Mouse (Mus musculus): ENCODE measurements around the gene Cd47. TPM values are rescaled to one million over a fixed set of nuclear protein-coding genes. Genes with fewer than 3 reads are reported as not detected.
"Not testable (repeated sequence)": the region's sequence is repeated elsewhere in the genome, so short reads cannot be mapped to it uniquely, and the experiment has no call there.

Gene Cd47
- total and polyA plus RNA-seq, 2 experiments from 2014 or later = 32.9 to 77.8 TPM

DNA sequence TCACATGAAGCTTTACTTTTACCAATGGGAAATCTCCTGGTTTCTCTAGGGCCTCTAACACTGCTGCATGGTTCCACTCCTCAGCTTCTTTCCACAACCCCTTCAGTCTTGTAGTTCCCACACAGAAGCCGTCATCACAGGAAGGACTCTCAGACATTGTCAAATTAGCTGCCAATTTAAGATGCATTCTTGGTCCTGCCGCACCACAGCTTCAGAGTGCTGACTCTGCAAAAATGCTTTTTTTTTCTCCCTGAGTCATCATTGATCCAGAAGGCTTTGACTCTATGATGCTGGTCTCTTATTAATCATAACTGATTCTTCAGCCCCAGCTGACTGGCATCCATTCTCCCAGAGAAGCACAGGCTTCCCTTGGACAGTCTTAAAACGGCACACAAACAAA is 19.2 kb downstream of the Cd47 start:
- TF ChIP-seq EP300 (IDR thresholded peaks at IDR 0.05; ENCODE audit: low read depth) = no peak
- no peak for TF ChIP-seq CTCF (IDR thresholded peaks at IDR 0.05; ENCODE audit: low read depth)
- DNase-seq (ENCODE audit: low spot score) (no peak), ATAC-seq (ENCODE audit: insufficient read depth, low read depth) (no peak)
- Histone ChIP-seq H3K9me3 (replicated peaks; ENCODE audit: control insufficient read depth, low read length) (no peaks in the 10 kb centered on the region), H3K4me1 (ENCODE audit: control insufficient read depth, insufficient read depth) (no peaks in the 10 kb centered on the region), H3K27me3 (ENCODE audit: control insufficient read depth, insufficient read depth, low read length) (no peaks in the 10 kb centered on the region), H3K9ac (replicated peaks; ENCODE audit: low read depth, low read length) (no peak overlapping the region), H3K27ac (ENCODE audit: low read depth) (peak overlapping the region; percentile 7; the same call in 1 of the 2 replicates), H3K4me2 (ENCODE audit: low read depth, low read length) (no peak overlapping the region), H3K4me3 (ENCODE audit: low read depth, low read length) (no peak overlapping the region), H3K36me3 (replicated peaks; ENCODE audit: control insufficient read depth, insufficient read depth, low read length) (no peaks in the 10 kb centered on the region)
- WGBS = 72% methylated on average over 3 of the region's 3 CpGs

DNA sequence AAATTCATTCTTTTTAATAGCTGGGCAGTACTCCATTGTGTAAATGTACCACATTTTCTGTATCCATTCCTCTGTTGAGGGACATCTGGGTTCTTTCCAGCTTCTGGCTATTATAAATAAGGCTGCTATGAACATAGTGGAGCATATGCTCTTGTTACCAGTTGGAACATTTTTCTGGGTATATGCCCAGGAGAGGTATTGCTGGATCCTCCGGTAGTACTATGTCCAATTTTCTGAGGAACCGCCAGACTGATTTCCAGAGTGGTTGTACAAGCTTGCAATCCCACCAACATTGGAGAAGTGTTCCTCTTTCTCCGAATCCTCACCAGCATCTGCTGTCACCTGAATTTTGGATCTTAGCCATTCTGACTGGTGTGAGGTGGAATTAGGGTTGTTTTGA is 30.6 kb downstream of the Cd47 start:
- not testable (repeated sequence) for H3K4me2 ChIP-seq (ENCODE audit: low read depth, low read length); H3K27me3 ChIP-seq (ENCODE audit: control insufficient read depth, insufficient read depth, low read length); H3K9me3 ChIP-seq (replicated peaks; ENCODE audit: control insufficient read depth, low read length); ATAC-seq (ENCODE audit: insufficient read depth, low read depth); H3K36me3 ChIP-seq (replicated peaks; ENCODE audit: control insufficient read depth, insufficient read depth, low read length); H3K4me3 ChIP-seq (ENCODE audit: low read depth, low read length); H3K27ac ChIP-seq (ENCODE audit: low read depth); DNase-seq (ENCODE audit: low spot score); H3K9ac ChIP-seq (replicated peaks; ENCODE audit: low read depth, low read length); H3K4me1 ChIP-seq (ENCODE audit: control insufficient read depth, insufficient read depth)
- WGBS = 89% methylated on average over 3 of the region's 3 CpGs

DNA sequence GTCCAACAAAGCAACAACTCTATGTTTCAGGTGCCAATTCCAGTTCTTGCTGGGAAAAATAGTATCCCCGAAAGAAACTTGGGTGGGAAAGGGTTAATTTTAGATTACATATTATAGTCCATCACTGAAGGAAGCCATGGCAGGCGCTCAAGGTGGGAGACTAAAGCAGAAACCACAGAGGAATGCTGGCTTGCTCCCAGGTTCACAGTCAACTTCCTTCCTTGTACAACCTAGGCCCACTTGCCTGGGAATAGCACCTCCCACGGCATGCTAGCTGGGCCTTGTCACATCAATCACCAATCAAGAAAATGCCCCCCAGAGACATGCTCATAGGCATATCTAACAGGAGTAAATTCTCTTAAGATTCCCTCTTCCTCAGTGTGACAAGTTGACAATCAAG is 32.0 kb downstream of the Cd47 start:
- 61% methylated on average over 3 of the region's 3 CpGs for WGBS
- DNase-seq (ENCODE audit: low spot score) (no peak), ATAC-seq (ENCODE audit: insufficient read depth, low read depth) (no peak)
- no peaks in the 10 kb centered on the region for H3K36me3 ChIP-seq (replicated peaks; ENCODE audit: control insufficient read depth, insufficient read depth, low read length)
- H3K27me3 ChIP-seq (ENCODE audit: control insufficient read depth, insufficient read depth, low read length) = no peaks in the 10 kb centered on the region
- H3K4me2 ChIP-seq (ENCODE audit: low read depth, low read length) = no peak overlapping the region
- H3K9me3 ChIP-seq (replicated peaks; ENCODE audit: control insufficient read depth, low read length) = no peaks in the 10 kb centered on the region
- no peaks in the 10 kb centered on the region for H3K4me1 ChIP-seq (ENCODE audit: control insufficient read depth, insufficient read depth)
- H3K9ac ChIP-seq (replicated peaks; ENCODE audit: low read depth, low read length) = no peak overlapping the region
- H3K4me3 ChIP-seq (ENCODE audit: low read depth, low read length) = no peak overlapping the region
- TF ChIP-seq EP300 (IDR thresholded peaks at IDR 0.05; ENCODE audit: low read depth) (no peak), CTCF (IDR thresholded peaks at IDR 0.05; ENCODE audit: low read depth) (no peak)
- H3K27ac ChIP-seq (ENCODE audit: low read depth) = no peak overlapping the region

DNA sequence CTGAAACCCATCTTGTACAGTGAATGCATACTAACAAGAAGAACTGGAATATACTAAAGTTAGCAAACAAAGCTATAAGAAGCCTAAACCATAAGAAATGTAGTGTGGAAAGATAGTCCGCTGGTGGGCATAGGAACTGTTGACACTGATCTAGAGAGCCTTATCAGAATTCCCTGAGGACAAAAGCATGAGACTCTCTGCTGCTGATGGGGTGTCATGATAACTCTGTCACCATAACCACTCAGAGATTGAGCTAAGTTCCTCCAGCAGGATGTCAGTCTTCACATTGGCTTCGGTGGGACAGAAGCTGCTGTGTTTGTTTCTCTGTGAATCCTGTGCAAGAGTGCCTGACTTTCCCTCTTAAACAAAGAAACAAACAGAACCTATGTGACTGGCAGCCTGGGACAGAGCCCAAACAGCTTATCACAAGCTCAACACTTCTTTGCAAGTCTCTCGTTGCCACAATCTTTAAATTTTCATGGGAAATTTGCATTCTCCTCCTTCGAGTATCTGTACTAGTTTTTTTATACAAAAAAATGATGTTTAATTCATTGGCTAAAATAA is 33.9 kb downstream of the Cd47 start:
- no peak overlapping the region for H3K4me2 ChIP-seq (ENCODE audit: low read depth, low read length)
- DNase-seq (ENCODE audit: low spot score) = no peak

DNA sequence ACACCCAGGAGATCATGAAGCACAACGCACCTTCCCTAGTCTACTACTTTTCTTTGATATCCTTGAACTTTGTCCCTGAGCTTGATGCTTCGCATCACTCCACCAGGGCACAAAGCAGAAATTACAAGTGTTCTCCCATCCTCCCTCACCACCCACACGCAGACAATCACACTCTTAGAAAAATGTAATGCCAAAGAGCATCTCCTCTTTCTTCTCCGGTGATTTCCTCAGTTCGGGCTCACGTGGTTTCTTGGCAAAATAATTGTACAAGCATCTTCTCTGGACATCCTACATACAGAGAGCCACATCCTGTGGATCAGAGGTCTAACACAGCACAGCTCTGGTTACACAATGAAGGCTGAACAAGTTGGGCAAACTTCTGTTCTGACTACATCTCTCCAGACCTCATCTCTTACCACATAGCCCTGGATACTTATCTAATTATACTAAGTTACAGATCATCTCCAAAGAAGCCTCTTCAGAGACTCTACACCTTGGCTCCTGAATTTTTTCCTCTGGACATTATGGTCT is 36.4 kb downstream of the Cd47 start:
- Histone ChIP-seq H3K4me2 (ENCODE audit: low read depth, low read length) (no peak overlapping the region), H3K4me3 (ENCODE audit: low read depth, low read length) (no peak overlapping the region), H3K9ac (replicated peaks; ENCODE audit: low read depth, low read length) (no peak overlapping the region), H3K36me3 (replicated peaks; ENCODE audit: control insufficient read depth, insufficient read depth, low read length) (no peaks in the 10 kb centered on the region), H3K9me3 (replicated peaks; ENCODE audit: control insufficient read depth, low read length) (no peaks in the 10 kb centered on the region), H3K4me1 (ENCODE audit: control insufficient read depth, insufficient read depth) (no peaks in the 10 kb centered on the region), H3K27ac (ENCODE audit: low read depth) (no peak overlapping the region), H3K27me3 (ENCODE audit: control insufficient read depth, insufficient read depth, low read length) (no peaks in the 10 kb centered on the region)
- TF ChIP-seq EP300 (IDR thresholded peaks at IDR 0.05; ENCODE audit: low read depth) (no peak), CTCF (IDR thresholded peaks at IDR 0.05; ENCODE audit: low read depth) (no peak)
- ATAC-seq (ENCODE audit: insufficient read depth, low read depth) (no peak), DNase-seq (ENCODE audit: low spot score) (no peak)
- WGBS = 79% methylated on average over 6 of the region's 6 CpGs

More for the DNA sequence above, 33.9 kb downstream of the Cd47 start:
- no peak overlapping the region for H3K4me3 ChIP-seq (ENCODE audit: low read depth, low read length)
- no peak overlapping the region for H3K9ac ChIP-seq (replicated peaks; ENCODE audit: low read depth, low read length)
- no peaks in the 10 kb centered on the region for H3K4me1 ChIP-seq (ENCODE audit: control insufficient read depth, insufficient read depth)
- ATAC-seq (ENCODE audit: insufficient read depth, low read depth) = no peak
- H3K27me3 ChIP-seq (ENCODE audit: control insufficient read depth, insufficient read depth, low read length) = no peaks in the 10 kb centered on the region
- H3K27ac ChIP-seq (ENCODE audit: low read depth) = no peak overlapping the region
- 24% methylated on average over 4 of the region's 4 CpGs for WGBS
- no peaks in the 10 kb centered on the region for H3K36me3 ChIP-seq (replicated peaks; ENCODE audit: control insufficient read depth, insufficient read depth, low read length)
- TF ChIP-seq CTCF (IDR thresholded peaks at IDR 0.05; ENCODE audit: low read depth) (no peak), EP300 (IDR thresholded peaks at IDR 0.05; ENCODE audit: low read depth) (no peak)
- no peaks in the 10 kb centered on the region for H3K9me3 ChIP-seq (replicated peaks; ENCODE audit: control insufficient read depth, low read length)

DNA sequence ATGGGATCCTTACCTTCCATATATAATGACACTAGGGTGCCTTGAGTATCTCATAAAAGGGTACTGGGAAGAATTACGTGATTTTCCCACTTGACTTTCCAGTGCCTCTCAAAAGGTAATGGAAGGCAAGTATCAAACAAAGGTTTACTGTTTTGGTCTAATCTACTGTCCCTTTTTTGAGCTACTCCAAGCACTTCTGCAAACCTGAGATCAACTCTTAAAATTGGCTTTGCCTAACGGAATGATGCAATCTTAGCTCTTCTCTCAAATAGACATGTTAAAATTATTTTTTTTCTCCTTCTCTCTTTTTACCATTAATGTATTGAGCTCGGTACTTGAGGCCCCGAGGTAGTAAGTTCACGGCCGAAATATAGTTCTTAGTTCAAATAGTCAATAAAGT is 38.6 kb downstream of the Cd47 start:
- Histone ChIP-seq H3K4me1 (ENCODE audit: control insufficient read depth, insufficient read depth) (no peaks in the 10 kb centered on the region), H3K27me3 (ENCODE audit: control insufficient read depth, insufficient read depth, low read length) (no peaks in the 10 kb centered on the region), H3K36me3 (replicated peaks; ENCODE audit: control insufficient read depth, insufficient read depth, low read length) (no peaks in the 10 kb centered on the region), H3K9me3 (replicated peaks; ENCODE audit: control insufficient read depth, low read length) (no peaks in the 10 kb centered on the region), H3K27ac (ENCODE audit: low read depth) (peak overlapping the region; percentile 47; the same call in 1 of the 2 replicates), H3K9ac (replicated peaks; ENCODE audit: low read depth, low read length) (no peak overlapping the region), H3K4me3 (ENCODE audit: low read depth, low read length) (no peak overlapping the region), H3K4me2 (ENCODE audit: low read depth, low read length) (no peak overlapping the region)
- WGBS = 87% methylated on average over 6 of the region's 6 CpGs
- no peak for DNase-seq (ENCODE audit: low spot score)
- TF ChIP-seq EP300 (IDR thresholded peaks at IDR 0.05; ENCODE audit: low read depth) = no peak
- TF ChIP-seq CTCF (IDR thresholded peaks at IDR 0.05; ENCODE audit: low read depth) = no peak
- ATAC-seq (ENCODE audit: insufficient read depth, low read depth) = no peak

All from heart, postnatal 0 days (tissue).